Mouse (Mus musculus) layer of hippocampus, postnatal 25 days (tissue): ENCODE measurements around the gene Ttc34. TPM values are rescaled to one million over a fixed set of nuclear protein-coding genes. Genes with fewer than 3 reads are reported as not detected.

ENCODE experiments used
- DNase-seq, 2 experiments: peaks; one replicate each; pipeline ENCODE4 v3.0.0; 2022; ENCODE audit warnings: mixed read lengths in 2 of 2, low spot score in 1 of 2; ENCODE audit errors: extremely low spot score in 1 of 2
- total RNA-seq, 2 experiments: library from RNA; stranded (reverse); gene quantifications; 2 replicates each; pipeline ENCODE4 v1.2.3; 2021

Gene Ttc34
- total RNA-seq, 2 experiments from 2014 or later = 3.3 to 3.4 TPM

DNA sequence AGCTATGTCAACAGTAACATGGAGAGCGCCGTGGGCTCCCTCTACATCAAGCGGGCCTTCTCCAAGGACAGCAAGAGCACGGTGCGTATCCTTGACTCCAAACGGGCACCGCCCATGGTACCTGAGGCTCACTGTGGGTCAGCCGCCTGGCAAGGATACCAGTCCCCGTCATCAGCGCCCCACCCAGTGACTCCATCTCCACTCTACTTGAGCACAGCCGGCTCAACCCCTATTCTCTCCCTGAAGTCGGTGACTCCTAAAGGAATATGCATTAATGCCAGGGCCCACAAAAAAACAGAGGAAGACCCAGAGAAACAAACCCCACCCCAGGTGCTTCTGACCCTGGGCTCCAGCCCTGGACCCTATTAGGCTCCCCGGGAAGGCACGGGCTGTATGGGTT, 53.6 kb downstream of the Ttc34 start:
- DNase-seq = no peak

- DNase-seq = no peak
Measured at GRCm38 (mm10) chr4:154895549-154895948, 58.3 kb downstream of the Ttc34 start.

GRCm38 (mm10) chr4:154897676-154898465, 60.6 kb downstream of the Ttc34 start:
- no peak for DNase-seq

DNA sequence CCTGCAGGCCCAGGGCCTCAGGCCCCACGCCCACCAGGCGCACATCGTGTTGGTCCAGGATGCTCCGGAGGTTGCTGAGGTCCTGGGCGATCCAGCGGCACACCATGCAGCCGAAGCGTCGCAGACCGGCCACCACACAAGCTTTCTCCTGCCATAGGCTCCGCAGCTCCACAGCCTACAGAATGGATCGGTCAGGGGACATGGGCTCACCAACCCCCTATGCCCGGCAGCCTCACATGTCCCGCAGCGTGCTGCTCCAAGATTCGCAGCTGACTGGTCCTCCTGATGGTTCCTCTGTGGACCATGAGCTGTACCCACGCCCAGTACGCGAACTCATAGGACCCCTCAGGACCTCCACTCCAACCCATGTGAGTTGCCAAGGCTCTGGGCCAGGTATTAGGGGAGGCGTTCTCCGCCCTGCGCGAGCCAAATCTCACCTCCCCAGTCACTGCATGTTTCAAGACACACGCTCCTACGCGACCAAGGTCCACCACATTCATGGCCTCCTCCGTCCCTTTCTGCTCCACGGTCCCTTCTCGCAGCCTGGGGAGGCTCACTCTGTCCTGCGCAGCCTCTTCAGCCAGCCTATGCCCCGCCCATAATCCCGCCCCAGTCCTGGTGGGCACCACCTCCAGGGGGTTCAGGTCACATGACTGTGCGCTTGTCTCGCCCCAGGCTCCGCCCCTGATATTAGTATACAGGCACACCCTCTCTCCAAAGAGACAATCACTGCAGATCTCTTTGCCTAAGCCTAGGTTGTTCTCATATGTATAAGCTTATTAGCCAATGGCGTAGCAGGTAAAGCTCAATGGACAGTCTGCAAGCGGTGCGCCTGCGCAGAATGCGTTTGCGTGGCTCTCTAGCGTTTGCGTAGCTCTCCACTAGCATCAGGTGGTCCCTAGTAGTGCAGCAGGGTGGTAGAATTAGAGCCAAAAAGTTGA, 61.5 kb downstream of the Ttc34 start, which contains the start of gene Fam213b:
Gene Fam213b (minus strand): TSS at position 630 of the 941 bp plus-strand sequence.
- peak; percentile 40 to 49 for DNase-seq

- DNase-seq = no peak
Measured at GRCm38 (mm10) chr4:154902371-154902770, 65.1 kb downstream of the Ttc34 start.

GRCm38 (mm10) chr4:154904185-154905071, 67.2 kb downstream of the Ttc34 start:
- DNase-seq = peak in 1 of 2 experiments; percentile 45

DNA sequence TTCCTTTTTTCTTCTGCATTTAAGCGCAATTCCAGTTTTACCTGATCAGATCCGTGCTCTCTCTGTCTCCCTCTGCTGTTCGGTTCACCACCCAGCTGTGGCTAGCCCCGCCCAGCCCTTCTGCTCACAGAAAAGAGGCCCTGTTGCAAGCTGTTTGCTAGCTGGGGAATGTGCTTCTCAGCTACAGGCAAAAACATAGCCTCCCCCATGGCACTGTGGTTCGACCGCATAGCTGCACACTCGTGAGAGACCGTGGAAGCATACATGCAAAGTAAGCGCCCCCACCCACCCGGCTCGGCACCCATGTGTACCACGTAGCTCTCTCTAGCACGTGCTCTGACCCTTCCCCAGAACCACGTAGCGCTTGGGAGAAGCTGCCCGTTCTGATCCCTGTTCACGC, 70.6 kb downstream of the Ttc34 start:
- peak; percentile 37 to 70 for DNase-seq

GRCm38 (mm10) chr4:154908490-154908889, 71.2 kb downstream of the Ttc34 start:
- no peak for DNase-seq

- no peak for DNase-seq
Measured at GRCm38 (mm10) chr4:154910606-154911522, 73.6 kb downstream of the Ttc34 start.

- no peak for DNase-seq
Measured at GRCm38 (mm10) chr4:154911644-154912043, 74.4 kb downstream of the Ttc34 start.

DNA sequence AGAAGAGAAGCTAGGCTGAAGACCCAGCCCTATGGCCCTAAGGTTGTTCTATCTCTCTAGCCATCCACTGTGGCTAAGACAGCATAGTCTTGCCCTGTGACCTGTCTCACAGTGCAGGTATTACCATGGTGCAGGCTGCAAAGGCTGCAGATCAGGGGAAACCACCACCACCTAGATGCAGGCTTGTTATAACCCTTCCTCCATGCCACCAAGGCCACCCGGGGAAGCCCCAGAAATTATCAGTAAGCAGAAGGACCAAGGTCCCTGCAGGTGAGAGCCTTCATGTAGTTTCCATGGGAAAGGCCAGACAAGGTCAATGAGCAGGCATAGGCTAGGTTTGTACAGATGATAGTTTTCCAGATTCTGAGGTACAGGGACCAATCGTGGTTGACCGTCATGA, 76.6 kb downstream of the Ttc34 start:
- DNase-seq = no peak

- DNase-seq = no peak
Measured at GRCm38 (mm10) chr4:154914252-154914651, 77.0 kb downstream of the Ttc34 start.

DNA sequence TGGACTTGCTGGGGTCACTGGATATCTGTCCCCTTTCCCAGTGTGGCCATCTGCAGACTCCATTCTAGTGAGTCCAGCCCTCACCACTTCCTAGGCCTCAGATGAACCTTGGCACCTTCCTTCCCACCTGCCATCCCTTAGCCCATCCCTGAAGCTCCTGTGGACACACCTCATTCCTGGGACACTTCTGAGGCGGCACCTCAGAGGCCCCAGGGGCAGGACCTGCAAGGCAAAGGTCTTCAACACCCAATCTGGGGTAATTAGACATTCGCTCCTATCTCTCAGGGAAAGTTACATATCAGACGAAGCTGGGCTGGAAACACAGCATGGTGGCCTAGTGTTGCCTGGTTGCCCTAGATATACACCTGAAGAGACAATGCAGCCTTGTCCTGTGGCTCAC, 77.4 kb downstream of the Ttc34 start:
- no peak for DNase-seq

- DNase-seq = no peak
Measured at GRCm38 (mm10) chr4:154915286-154915685, 78.0 kb downstream of the Ttc34 start.

- DNase-seq = no peak
Measured at GRCm38 (mm10) chr4:154916662-154917061, 79.4 kb downstream of the Ttc34 start.
